Mouse (Mus musculus) frontal cortex, postnatal 36 days (tissue): Measurements from ENCODE around the gene Olfr666.
"Not testable (repeated sequence)": the region's sequence is repeated elsewhere in the genome, so short reads cannot be mapped to it uniquely, and the experiment has no call there.

Experiments used
- DNase-seq, 2 experiments: peaks; one replicate each; pipeline ENCODE4 v3.0.0; 2022; ENCODE audit warnings: low spot score in 2 of 2

The Olfr666 gene

DNA sequence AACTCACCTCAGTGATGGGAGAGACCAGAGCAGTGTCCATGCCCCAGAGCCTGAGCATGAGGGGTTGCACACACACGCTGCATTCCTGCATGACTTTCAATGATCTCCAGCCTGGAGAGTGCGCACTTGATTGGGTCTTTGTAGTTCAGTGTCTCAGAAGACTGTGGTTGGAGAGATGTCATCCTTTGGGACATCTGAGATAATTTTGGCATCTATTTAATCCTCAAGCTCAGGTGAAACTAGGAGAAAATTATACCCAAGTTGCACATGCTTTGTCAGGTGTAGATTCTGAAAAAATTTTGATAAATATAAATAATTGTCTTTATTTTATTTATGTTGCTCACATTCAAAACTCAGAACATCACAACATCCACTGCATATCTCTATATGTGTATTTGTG lies at the start of gene Olfr666:
Gene Olfr666 (minus strand): TSS at position 101 of the 400 bp plus-strand sequence.
- DNase-seq = no peak

DNA sequence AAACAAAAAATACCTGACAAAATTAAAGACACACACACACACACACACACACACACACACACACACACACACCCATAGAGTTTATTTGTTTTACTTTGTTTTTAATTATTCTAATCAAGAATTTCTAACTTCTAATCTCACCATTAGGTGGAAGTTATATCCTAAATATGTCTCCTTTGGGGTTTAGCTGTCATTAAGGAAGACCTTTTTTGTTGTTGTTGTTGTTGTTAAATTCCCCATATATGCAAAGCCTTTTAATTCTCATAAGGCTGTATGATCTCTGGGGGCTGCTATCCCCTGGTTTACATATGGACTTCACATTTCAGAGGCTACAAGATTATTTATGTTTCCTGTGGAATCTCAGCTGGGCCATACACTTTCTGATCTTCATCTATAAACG lies 38.2 kb upstream of the Olfr666 start, which contains the start of gene Olfr669:
Gene Olfr669 (plus strand): TSS at position 301 of the 400 bp plus-strand sequence.
- DNase-seq = no peak

DNA sequence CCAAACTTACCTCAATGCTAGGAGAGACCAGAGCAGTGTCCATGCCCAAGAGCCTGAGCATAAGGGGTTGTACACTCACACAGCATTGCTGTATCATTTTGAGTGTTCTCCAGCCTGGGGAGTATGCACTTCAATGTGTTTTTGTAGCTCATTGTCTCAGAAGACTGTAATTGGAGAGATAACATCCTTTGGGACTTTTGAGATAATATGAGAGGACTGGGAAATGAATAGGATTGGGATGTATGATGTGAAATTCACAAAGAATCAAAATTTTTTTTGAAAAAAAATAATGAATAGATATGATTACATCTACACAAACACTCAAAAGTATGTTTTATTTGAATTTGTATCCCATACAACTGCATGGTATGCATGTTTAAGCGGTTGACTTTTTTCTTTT lies 32.2 kb upstream of the Olfr666 start, which contains the start of gene Olfr668:
Gene Olfr668 (minus strand): TSS at position 101 of the 400 bp plus-strand sequence.
- no peak for DNase-seq

DNA sequence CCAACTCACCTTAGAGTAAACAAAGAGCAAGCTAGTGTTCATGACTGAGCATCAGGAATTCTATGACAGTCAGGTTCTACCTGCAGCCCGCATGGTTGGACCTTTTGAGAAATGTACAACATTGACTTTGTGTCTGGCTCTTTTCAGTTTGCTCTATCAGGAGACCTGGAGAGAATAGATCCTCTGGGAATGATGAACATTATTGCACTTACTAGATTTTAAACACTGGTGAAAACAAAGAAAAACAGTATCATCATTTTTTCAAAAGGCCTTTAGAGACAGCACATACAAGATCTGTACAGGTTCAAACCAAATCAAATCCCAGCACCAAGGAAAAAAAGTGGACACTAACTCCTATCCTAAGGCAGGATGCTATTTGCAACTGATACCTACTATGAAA lies 25.6 kb upstream of the Olfr666 start, which contains the start of gene Olfr667:
Gene Olfr667 (minus strand): TSS at position 101 of the 400 bp plus-strand sequence.
- DNase-seq = no peak

DNA sequence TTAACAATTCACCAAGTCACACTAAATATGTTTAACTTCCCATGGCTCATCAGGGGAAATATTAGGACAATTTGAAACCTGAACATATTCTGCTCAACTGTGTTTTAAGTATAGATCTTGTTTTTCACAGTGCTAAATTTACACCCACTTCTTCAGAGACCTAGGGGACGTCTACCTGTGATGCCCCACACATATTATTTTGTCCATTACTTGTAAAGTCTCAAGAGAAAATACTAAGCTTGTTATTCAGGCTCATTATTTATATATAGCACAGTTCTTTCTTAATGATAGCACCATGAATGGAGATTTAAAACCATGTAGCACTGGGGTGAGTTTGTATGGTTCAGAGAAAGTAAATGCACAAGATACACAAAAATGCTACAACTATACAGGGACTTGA lies 18.0 kb downstream of the Olfr666 start, which contains the start of gene Olfr665:
Gene Olfr665 (plus strand): TSS at position 301 of the 400 bp plus-strand sequence.
- no peak for DNase-seq

DNA sequence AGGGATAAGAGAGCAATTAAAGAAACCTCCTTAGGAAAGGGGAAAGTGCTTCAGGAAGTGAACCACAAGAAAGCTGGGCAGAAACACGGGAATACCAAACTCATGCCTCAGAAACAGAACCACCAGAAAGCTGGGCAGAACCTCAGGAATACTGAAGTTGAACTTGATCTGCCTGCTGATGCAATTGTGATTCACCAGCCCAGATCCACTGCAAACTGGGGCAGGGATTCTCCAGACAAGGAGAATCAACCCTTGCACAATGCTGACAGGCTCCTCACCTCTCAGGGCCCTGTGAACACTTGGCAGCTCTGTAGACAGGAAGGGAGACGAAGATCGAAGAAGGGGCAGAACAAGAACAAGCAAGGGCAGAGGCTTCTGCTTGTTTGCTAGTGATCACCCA lies 34.4 kb downstream of the Olfr666 start:
- DNase-seq = no peak

DNA sequence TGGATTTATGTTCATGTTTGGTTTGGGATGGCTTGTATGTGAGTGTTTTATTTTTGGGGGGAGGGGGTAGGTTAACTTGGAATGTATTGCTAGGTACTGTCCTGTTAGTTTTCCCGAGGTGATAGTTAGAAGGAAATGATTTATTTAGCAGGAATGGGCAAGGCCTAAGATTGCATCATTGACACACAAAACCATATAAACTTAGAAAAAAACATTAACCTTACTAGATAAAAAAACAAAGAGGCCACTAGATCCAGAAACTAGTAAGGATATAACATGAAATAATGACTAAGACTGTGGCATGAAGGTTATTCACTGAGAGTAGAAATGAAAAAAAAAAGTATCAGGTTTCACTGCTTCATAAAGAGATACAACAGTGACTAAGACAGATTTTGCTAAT lies 38.1 kb downstream of the Olfr666 start:
- no peak for DNase-seq

DNA sequence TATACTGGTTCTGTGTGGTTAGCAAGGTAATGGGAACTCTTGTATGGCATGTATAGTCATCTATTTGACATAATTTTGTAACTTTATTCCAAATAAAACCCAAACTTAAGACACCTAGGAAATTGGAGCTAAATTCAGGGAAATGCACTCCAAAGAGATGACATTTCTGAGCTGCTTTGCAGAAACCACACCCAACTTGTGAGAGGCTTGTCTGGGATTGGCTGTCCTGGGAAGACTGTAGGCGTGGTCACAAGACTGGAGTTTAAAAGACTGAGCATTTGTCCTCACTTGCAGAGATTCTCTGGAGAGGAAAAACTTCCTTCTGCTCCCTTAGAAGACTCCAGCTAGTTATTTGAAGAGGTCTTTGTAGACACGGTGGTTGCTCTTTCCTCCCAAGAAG lies 39.0 kb downstream of the Olfr666 start, which contains the start of gene Usp17la:
Gene Usp17la (plus strand): TSS at position 301 of the 400 bp plus-strand sequence.
- not testable (repeated sequence) for DNase-seq

DNA sequence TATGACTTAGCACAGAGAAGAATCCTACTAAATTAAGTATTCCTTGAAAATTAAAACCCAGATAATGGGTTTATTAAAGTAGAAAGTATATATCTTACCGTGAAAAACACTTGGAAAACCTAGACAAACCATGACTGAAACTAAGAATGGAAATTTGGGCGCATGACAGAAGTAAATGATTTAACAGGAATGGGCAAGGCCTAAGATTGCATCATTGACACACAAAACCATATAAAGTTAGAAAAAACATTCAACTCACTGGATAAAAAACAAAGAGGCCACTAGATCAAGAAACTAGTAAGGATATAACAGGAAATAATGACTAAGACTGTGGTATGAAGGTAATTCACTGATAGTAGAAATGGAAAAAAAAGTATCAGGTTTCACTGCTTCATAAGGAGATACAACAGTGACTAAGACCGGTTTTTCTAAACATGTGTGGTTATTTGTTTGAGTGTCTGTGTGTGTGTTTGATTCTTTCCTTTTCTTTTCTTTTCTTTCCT lies 40.5 kb downstream of the Olfr666 start:
- no peak for DNase-seq

DNA sequence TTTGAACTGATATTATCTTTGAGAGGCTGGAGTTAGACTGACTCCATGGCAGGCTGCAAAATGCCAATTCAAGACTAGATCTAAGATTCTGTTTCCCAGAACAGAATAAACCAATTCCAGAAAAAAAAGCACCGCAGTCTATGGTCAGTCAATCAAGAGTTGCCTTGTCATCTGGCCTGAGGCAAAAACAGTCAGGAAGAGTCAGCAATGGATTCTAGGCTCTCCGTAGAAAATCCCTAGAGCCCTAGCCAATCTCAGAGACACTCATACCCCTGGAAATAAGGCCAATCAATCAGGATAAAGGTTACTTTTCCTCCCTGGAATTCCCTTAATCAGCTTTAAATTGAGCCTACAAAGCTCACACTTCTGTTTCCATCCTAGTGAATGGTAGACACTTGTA lies 44.2 kb downstream of the Olfr666 start:
- not testable (repeated sequence) for DNase-seq

DNA sequence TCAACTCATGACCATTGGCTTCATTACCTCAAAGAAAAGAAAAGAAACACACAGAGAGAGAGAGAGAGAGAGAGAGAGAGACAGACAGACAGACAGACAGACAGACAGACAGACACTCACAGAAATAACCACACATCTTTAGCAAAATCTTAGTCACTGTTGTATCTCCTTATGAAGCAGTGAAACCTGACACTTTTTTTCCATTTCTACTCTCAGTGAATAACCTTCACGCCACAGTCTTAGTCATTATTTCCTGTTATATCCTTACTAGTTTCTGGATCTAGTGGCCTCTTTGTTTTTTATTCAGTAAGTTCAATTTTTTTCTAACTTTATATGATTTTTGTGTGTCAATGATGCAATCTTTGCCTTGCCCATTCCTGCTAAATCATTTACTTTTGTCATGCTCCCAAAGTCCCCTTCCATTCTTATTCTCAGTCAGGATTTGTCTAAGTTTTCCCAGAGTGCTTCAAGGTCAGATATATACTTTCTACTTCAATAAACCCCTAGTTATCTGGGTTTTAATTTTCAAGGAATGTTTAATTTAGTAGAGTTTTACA lies 51.9 kb downstream of the Olfr666 start:
- DNase-seq = no peak

DNA sequence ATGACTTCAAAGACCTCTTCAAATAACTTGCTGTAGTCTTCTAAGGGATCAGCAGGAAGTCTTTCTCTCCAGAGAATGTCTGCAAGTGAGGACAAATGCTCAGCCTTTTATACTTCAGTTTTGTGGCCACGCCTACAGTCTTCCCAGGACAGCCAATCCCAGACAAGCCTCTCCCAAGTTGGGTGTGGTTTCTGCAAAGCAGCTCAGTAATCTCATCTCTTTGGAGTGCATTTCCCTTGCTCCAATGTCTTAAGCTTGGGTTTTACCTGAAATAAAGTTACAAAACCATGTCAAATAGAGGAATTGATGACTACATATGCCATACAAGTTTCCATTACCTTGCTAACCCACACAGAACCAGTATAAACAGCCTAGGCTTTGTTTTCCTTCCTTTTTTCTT lies 53.2 kb downstream of the Olfr666 start, which contains the start of gene Usp17lb:
Gene Usp17lb (minus strand): TSS at position 101 of the 400 bp plus-strand sequence.
- no peak for DNase-seq
